Mouse (Mus musculus) small intestine, adult 10 weeks (tissue): Measurements from ENCODE around the gene Gm37596. TPM values are rescaled to one million over a fixed set of nuclear protein-coding genes. Genes with fewer than 3 reads are reported as not detected.

ENCODE experiments used
- polyA plus RNA-seq: library from polyadenylated mRNA; stranded (reverse); fragments of 350-450 nt; fragmentation: Illumina TruSeq; extraction: RNeasy Lipid Tissue Mini Kit (QIAGEN cat#74804); gene quantifications from one replicate; pipeline ENCODE4 v1.2.3, GENCODE M21; 2014; ENCODE audit warnings: low replicate concordance

Gene Gm37596
- not detected for polyA plus RNA-seq

GRCm38 (mm10) chr3:93692970-93693369 lies at the start of gene Gm37596:
TSS of gene Gm37596 (minus strand) at chr3:93693070.

GRCm38 (mm10) chr3:93676210-93676609 lies 16.7 kb downstream of the Gm37596 start, which contains the start of gene Tdpoz1:
TSS of gene Tdpoz1 (minus strand) at chr3:93676310.

GRCm38 (mm10) chr3:93652586-93652985 lies 40.3 kb downstream of the Gm37596 start, which contains the start of gene Tdpoz2:
TSS of gene Tdpoz2 (minus strand) at chr3:93652686.

Other genes with a start within 250 kb of the Gm37596 start
- not detected for gene Tchhl1, start 224.3 kb downstream of the Gm37596 start, polyA plus RNA-seq
- gene S100a11, start 172.6 kb downstream of the Gm37596 start, polyA plus RNA-seq: 70.1 TPM
- gene S100a10, start 138.0 kb downstream of the Gm37596 start, polyA plus RNA-seq: 180 TPM
- gene Tdpoz2, start 40.4 kb downstream of the Gm37596 start, polyA plus RNA-seq: not detected
- not detected for gene Tdpoz1, start 16.8 kb downstream of the Gm37596 start, polyA plus RNA-seq
- gene Gm5773, start 79.9 kb upstream of the Gm37596 start, polyA plus RNA-seq: not detected
- not detected for gene Tdpoz4, start 103.3 kb upstream of the Gm37596 start, polyA plus RNA-seq
- gene Tdpoz3, start 132.9 kb upstream of the Gm37596 start, polyA plus RNA-seq: not detected